Mouse (Mus musculus) adrenal gland, adult (tissue): ENCODE measurements at regions not wholly inside any gene's neighbourhood (a gene's known extent, or its start where the extent isn't known, plus 50 kb on each side); places are given as distances from the start of the nearest gene placed in this dataset.

Source experiments
- DNase-seq, 2 experiments: peaks; one replicate each; pipeline ENCODE4 v3.0.0; 2022 to 2023; ENCODE audit warnings: low spot score in 1 of 2; ENCODE audit not compliant: inconsistent age in 2 of 2

DNA sequence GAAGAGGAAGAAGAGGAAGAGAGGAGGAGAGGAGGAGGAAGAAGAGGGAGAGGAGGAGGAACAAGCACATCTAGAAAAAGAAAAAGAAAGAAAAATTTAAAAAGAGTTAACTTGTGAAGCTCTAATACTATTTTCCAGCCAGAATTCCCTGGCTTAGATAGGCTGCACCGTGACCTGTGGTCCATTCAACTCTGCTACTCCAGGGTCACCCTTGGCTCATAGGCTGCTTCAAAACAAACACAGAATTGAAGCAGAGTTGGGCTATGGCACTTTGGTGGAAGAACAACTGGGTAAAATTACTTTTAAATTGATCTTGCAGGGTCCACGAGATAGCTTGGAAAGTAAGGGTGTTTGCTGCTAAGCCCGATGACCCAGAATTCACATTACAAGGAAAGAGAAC lies 79.0 kb upstream of the Gadd45a start:
- no peak for DNase-seq

DNA sequence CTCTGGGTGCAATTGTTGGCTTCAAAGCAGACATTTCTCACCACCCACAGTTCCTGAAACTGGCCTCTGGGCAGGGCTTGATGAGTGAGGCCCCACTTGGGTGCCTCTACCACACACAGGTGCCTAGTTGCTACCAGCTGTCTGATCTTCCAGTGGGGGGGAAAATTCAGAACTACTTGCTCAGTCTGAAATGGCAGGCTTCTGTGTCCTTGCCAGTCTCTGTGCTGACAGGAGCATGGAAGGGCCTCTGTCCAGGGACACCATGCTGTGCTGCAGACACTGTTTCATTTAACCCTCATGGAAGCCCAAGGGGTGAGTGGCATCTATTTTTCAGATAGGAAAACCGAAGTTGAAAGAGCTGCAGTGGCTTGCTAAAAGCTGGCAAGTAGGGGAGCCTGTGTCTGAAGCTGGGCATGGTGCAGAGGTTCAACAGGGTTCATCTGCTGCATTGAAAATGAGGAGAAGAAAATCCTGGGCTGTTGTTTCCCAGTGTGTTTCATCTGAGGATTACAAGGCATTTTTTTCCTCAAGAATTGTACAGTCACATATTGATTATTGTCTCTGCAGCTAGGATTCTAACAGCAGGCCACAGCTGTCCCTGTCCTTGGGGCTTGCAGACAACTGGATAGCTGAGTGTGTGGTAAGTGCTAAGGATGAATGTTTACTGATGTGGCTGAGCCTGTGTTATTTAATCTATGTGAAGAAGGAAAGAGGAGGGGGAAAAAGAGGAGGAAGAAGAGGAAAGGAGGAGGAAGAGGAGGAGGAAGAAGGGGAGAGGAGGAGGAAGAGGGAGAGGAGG lies 78.4 kb upstream of the Gadd45a start:
- DNase-seq: peak in 1 of 2 experiments; percentile 55

DNA sequence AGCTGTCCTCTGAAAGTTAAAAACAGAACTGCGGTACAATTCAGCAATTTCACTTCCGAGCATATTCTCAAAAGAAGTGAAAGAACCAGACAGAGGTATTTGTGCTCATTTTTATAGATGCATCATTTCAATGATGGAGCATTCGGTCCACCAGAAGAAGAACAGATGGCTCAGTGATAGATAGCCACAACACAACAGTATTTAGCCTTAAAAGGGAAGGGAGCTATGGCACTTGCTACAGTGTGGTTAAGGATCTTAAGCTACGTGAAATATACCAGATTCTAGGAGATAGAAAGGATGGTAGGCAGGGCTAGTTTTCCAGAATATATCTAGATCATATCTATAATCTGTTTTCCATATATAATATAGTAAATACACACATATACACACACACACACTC lies 77.5 kb upstream of the Gadd45a start:
- DNase-seq: no peak

DNA sequence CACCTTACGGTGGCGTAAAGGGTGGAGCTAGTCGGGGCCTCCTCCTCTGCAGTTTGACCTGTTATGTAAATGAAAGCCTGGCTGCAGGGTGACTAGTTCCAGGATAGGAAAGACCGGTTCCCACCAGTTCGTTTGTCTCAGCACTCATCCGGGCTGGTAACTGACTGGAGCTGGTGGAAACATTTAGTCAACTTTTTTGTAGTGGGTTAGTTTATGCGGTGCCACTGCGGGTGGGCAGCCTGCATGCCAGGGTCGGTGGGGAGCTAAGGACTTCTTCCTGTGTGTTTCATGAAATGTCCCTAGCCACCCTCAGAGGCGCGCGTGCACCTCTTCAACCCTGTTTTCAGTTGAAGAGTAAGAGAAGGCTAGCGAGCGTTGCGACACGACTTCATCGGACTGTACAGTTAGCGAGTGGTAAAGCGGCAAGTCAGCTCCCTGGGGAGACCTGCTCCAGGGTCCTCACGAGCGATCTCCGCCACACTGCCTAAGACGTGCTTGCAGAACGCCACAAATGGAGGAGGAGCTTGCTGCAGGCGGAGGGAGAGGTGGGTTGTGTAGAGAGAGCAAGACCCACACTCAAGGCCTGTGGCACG lies 76.5 kb upstream of the Gadd45a start:
- DNase-seq: no peak

DNA sequence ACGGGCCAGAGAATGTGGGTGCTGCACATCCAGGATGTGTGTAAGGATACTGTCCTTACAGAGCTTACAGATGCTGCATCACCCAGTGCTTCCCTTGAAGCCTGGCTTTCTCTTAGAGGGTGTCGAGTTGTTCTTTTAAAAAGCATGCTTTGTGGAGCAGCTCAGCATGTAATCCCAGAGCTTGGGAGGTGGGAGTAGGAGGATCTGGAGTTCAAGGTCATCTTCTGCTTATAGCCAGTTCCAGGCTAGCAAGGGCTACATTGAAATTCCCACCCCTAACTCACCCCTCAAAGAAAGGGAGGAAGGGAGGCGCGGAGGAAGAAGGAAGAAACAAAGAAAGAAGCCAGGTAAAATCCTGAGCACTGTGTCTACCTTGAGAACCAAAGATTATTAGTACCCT lies 76.0 kb upstream of the Gadd45a start:
- no peak for DNase-seq

DNA sequence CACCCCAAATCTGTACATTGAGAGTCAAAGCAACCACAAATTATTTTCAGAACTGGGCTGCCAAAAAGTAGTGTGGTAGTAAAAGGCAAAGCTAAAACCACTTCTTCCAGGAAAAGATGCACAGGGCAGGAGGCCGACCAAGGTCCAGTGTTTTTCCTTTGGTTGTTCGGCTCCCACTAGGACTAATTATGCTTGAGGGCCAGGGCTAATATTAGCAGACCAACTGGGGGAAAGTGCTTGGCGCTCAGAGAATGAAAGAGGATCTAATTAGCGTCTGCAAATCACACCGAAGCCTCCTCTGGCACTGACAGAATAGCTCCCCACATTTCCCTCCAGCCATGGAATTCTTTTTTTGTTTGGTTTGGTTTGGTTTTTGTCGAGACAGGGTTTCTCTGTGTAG lies 75.1 kb upstream of the Gadd45a start:
- DNase-seq: no peak

DNA sequence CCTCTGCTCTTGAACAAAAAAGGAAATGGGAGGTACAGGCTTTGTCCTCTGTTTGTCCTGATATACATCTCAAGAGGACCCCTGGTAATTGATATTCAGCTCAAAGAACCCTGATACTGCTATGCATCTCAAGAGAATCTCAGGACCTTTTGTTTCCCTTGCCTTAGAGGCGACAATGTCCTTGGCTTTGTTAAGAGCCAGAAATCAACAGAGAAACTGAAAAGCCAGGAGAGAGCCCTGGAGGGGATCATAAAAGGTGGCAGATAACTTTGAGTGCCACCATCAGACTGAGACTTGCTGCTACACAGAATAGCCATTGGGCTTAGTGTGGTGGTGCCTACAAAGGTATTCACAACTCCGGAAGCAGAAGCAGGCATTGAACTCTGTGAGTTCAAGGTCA lies 74.3 kb upstream of the Gadd45a start:
- no peak for DNase-seq

DNA sequence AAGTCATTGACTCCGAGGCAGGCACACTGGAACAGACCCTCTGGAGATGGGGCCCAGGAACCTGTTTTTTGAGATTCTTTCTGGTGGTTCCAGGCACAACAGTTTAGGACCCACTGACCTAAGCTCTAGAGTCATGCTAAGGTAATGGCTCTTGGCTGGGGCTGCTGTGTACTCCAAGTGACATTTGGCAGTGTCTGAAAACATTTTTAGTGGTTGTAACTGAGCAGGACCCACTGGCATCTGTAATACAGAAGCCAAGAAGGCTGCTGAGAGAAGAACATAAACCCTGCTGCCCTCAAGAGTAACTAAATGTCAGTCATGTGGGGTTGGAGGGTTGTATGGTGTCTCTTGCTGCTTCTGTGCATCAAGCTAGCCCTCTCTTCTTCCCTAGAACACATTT lies 73.1 kb upstream of the Gadd45a start:
- no peak for DNase-seq

DNA sequence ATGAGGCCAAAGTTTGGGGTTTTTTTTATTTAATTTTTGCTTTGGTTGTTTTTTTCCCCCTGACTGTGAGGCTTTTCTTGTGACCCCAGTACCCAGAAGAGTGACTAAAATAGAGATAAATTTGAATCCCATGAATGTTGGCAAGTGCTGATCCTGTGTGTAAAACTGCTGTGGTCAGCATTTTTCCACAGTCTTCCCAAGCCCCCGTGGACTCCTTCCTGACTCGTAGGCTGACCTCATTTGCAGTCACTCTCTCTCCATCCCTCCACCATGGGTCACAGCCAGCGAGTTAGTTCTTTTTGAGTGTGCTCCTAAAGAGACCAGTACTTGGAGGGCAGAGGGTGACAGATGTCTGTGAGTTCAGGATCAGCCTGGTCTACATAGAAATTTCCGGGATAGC lies 72.5 kb upstream of the Gadd45a start:
- DNase-seq: no peak

DNA sequence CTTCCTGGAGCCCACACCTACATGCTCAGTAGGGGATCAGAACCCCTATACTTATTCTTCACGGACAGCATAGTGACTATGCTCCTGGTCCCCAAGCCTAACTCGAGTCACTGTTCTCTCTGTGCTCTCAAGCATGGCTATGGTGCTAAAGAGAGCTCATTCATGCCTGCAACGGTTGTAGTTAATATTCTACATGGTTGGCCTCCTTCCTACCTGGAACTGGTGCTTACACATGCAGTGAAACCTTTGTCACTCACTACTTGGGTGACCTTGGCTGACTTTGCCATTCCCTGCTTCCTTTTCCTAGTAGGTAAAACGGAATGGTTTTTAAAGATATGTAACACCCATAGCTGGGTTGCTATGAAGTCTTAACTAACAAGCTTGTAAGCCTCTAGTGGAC lies 70.3 kb upstream of the Gadd45a start:
- no peak for DNase-seq

DNA sequence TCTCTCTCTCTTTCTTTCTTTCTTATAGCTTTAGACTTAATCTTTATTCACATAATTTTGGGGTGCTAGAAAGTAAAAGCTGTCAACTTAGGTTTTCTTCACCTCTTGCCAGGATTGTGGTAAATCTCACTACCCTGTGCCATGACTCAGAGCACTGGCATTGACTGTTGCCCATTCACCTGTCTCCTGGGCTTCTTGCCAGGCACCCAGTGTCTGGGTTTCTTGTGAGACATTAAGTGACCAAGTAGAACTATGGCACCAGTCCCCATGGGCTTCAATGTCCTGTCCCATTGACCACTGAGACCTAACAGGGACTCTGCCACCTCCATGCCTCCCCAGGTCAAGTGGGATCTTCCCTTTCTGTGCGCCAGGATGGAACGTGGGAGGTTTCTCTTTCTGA lies 69.2 kb upstream of the Gadd45a start:
- DNase-seq: no peak

DNA sequence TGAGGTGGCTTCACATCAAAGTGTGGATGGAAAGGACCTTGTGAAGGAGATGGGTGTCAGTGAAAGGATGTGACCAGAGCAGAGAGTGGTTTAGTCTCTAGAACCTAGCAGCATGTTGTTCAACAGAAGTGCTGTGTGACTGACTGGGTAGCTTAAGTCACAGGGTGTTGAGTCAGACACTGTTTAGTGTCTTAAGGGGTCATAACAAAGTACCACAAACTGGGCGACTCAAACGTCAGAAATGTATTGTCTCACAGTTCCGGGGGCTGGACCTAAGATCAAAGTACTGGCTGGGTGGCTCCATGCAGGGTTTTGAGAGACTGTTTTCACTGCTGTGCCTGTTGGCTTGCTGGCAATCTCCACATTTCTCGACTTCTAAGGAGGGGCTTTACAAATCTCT lies 68.1 kb upstream of the Gadd45a start:
- DNase-seq: no peak

DNA sequence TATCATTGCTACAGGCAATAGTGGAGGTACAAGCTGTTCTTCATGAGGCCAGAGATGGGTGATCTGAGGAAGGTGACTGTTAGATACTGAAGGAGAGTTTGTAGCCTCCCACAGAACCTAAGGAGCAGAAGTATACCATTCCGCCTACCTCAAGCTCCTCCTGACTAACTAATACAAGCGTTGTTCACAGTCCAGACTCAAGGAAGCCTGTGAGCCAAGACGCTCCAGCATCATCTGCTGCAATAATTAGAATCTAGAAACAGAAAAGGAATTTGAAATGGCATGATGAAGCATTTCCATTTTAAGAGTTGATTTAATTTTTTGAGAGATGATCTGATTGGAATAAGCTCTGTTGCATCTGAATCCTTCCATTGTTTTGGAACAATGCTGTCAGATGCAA lies 66.9 kb upstream of the Gadd45a start:
- no peak for DNase-seq

DNA sequence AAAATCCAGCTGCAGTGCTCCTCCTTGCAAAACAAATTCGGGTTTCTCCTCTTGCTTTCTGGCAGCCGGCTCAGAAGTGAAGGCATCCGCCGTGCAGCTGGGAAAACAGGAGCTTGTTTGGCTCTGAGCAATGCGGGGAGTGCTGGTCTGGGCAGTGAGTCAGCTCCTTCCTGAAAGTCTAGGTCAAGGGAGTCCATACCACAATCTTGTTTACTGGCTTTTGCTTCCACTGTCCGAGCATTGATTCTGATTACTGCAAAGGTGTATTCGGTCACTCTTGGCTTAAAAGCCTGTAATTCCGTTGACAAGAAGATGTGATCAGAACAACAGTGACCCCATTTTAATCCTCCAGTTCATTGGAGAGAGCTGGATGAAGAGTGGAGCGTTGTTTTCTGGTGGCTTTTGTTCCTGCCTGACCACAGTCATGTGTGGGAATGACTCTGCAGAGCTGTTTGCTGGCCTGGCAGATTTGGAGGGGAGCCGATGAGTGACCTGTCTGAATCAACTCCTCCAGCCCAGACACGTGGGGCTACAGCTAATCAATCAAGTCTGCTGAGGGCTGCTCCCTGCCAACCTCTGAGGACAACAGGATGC lies 65.4 kb upstream of the Gadd45a start:
- DNase-seq: peak; percentile 89 to 95

DNA sequence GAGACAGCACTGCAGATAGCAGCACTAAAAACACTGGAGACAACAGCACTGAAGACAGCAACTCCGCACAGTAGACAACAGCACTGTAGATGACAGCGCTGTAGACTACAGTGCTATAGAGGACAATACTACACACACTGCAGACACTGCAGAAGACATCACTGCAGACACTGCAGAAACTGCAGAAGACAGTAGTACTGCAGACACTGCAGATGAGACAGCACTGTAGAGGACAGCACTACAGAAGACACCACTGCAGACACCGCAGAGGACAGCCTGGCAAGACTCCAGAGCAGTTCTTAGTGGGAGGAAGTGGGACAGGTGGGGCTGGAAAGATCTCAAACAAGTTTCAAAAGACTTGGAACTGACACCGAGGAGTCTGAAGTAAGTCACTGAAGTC lies 64.8 kb upstream of the Gadd45a start:
- DNase-seq: peak; percentile 51 to 81

DNA sequence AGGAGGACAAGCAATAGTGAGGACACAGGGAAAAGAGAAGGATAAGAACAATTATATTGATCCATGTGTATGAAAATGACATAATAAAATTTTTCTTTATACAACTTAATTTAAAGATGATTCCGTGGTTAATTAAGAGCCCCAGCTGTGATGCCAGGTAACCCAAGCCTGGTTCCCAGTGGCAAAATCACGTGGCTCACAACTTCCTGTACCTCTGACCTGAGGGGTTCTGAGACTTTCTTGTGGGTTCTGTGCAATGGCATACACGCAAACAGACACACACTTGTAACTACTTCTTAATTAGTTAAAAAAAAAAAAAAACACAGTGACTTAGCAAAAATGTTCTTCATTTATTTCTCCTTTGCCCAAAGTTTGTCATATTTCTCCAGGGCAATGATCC lies 57.2 kb upstream of the Gadd45a start:
- no peak for DNase-seq

DNA sequence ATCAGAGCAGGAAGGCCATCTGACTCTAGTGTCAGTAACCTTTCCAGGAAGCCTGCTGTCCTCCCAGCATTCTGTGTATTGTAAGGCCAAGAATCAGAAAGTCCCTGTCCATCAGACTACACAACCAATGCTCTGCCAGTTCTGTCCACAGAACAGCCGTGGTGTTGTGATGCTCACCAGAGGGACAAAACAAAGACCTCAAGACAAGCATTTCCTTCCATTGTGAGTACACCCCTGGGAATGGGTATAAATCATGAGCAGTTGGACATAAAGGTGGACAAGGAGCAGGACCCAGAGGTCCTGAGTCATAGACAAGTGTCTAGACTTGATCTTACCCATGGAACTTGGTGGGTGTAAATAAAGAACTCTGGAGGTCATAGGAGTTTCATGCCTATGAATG lies 55.9 kb upstream of the Gadd45a start:
- DNase-seq: peak in 1 of 2 experiments; percentile 45

DNA sequence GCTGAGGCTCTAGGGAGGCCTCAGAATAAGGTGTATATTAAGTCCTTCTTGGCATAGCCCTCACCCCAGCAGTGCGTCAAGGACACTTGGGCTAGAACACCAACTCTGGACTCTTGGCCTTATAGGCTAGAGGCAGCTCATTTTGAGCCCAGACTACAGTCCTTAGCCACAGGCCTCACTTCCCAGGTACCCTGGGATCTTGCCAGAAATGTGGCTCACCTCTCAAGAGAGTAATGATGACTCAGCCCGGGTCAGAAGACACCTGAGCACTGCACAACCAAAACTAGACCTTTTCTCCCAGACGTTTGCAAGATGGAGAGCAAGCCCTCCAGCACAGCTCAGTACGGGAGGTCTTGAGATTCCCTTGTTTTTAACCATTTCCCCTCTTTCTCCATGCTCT lies 52.9 kb upstream of the Gadd45a start:
- no peak for DNase-seq

DNA sequence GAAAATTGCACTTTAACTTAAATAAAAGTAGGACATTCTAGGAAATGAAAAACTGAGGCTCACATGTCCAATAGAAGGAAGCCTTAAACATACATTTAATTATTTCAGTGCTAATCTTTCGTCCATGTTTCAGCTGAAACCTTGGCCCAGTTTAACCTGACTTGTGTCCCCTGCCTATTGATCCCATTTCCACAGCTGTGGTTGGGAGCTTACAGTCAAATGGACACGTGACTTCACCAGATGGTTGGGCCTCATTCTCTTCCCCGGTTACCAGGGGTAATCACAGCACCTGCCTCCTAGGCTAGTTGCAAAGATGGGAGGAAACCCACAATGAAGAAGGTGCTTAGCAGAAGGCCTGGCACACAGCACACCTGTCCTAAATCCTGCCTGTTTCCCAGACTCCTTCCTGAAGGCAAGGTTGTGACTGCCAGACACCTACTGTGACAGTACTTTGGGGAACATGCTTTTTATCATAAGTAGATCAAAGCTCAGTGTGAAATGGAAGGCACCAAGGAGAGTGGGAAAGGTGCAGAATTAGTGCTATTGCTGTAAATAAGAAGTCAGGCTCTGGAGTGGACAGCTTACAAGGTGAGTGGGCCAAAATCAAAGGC lies 52.4 kb upstream of the Gadd45a start:
- DNase-seq: no peak

DNA sequence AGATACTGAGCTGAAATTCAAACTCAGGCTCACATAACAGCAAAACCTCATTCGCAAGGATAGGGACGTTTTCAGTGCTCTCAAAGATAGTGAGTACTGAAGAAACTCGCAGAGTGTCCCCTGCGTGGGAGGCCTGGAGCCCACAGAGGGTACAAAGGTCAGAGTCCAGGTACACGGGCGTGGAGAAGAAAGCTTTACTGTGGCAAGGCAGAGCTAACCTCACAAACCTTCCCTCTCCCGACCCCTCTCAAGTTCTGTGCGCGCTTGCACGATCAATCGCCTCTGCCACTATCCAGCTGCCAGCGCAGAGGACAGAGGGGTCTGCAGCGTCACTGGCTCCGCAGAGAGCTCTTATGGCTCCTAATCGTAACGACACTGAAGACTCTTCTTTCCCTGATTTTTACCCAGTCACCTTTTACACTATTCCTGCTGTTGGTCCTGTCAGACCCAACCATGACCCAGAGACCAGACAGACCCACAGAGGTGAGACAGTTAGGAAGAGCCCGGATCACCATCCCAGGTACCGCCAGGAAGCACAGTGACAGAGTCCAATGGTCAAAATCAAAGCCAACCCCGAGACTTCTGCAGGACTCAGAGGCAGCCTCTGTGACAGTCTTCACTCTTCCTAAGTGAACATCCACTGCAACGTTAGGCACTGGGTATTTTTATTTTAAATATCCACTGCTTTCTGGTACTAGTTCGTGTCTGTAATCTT lies 51.6 kb upstream of the Gadd45a start:
- no peak for DNase-seq

DNA sequence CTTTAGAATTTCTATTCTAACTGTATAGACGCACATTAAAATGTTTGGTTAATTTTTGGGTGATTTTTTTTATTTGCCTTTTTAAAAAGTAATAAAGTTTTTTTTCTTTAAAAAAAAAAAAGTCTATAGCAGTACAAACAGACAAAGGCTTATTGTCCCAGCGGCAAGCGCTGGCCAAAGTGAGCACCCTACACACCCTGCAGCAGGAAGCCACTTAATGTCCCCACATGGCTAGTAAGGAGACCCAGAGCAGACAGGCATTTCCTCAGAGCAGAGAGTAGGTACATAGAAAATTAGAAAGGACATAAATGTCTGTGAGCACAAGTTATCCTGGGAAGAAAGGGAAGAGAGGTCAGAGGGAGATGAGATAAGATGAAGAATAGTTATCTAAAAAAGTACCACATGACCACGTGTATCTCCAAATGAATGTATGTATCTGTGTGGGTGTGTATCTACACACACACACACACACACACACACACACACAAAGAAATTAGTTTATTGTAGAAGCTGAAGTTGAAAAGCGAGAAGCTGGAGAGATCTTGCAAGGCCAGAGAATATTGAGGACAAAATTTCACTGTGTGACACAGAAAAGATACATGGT lies 50.7 kb upstream of the Gadd45a start:
- DNase-seq: no peak
